Mouse (Mus musculus) CD8-positive naive resting alpha-beta T cell, adult 2 months (primary cell): Measurements from ENCODE around the gene Colq.

Source experiments
- DNase-seq, 2 experiments: peaks; one replicate each; pipeline ENCODE4 v3.0.0; 2022; ENCODE audit warnings: low read depth in 2 of 2, low spot score in 2 of 2

Colq gene

DNA sequence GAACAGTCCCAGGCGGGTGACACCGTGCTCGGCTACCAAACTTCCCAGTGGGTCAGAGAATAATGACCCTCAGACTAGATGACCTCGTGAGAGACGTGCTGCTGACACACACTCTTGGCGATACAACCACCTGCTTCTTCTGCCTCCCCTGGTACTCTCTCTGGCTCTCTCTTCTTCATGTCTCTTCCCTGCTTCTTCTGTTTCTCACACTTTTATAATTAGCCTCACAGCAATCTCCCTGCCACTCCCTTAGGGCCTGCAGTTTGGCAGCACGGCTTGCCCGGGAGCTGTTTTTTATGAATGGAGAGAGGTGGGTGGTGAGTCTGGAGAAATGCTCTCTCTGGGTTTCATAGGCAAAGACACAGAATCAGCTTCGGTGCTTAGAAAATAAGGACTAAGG lies 15.3 kb downstream of the Colq start:
- no peak for DNase-seq

DNA sequence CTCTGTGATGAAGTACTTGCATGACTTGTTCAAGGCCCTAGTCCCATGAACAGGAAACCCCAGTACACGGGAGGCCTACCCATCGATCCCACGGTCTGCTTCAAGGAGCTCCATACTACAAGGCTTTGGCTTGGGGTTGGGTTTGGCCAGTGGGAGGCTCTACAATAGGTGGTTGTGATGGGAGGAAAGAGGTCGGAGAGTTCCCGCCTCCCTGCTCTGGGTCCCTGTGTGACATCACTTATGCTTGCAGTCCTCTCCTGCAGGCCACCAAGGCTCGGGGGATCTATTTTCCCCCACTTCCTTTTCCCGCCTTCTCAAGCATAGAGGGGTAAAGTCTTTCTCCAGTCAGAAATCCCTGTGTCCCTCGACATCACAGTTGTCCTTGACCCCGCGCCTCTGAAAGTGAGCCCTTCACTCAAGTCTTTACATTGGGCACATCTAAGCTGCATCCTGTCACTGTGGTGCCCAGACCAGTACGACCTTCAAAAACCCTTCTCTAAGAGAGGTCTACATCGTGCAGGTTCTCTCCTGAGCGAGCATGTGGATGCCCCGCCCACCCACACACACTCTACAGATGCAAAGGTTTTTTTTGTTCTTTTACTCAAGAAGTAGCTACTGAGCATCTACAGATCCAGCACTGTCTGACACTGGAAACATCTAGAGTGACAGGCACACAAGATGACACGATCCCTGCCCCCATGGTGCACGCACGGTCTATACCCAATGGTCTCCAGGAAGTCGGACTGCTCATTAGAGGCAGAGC lies 16.1 kb downstream of the Colq start:
- DNase-seq = no peak

DNA sequence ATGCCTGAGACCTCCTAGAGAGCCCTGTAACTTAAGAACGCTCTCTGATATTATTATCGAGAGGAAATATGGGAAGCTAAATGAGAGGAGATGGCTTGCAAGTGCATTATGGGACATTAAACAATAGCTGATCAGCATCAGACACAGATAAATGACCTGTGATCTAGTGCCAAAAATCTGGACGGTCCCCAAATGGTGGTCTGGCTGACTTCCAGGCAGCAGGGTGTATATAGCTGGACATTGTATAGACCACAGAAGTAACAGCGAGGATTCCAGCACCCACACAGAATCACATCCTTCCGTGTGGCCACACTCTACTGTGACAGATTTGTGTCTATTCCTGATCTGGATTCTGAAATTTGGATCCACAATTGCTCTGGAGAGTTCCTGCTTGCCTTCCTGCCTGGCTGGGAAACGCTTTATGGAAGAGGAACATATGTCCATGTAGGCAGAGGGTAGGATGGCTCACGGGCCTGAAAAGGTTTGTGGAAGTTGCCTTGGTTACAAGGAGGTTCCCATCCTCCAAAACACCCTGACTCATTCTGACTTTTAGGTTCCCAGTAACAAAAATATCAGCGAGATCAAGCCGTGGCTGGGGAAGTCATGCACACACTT lies 18.5 kb downstream of the Colq start:
- no peak for DNase-seq

DNA sequence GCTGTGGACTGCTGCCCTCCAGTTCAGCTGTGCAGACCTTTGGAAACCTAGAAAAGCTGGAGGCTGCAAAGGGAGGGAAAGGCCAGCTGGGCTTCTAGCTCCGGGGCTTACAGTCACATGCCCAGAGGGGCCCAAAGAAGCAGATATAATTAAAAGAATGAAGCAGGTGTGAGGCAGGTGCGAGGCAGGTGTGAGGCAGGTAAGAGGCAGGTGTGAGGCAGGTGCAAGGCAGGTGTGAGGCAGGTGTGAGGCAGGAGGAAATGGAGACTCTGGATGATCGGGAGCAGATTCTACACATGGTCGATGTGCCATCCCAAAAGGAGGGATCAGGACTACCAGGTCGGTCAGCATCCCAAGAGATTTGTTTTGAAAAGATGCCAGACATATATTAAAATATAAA lies 19.7 kb downstream of the Colq start:
- DNase-seq = no peak

DNA sequence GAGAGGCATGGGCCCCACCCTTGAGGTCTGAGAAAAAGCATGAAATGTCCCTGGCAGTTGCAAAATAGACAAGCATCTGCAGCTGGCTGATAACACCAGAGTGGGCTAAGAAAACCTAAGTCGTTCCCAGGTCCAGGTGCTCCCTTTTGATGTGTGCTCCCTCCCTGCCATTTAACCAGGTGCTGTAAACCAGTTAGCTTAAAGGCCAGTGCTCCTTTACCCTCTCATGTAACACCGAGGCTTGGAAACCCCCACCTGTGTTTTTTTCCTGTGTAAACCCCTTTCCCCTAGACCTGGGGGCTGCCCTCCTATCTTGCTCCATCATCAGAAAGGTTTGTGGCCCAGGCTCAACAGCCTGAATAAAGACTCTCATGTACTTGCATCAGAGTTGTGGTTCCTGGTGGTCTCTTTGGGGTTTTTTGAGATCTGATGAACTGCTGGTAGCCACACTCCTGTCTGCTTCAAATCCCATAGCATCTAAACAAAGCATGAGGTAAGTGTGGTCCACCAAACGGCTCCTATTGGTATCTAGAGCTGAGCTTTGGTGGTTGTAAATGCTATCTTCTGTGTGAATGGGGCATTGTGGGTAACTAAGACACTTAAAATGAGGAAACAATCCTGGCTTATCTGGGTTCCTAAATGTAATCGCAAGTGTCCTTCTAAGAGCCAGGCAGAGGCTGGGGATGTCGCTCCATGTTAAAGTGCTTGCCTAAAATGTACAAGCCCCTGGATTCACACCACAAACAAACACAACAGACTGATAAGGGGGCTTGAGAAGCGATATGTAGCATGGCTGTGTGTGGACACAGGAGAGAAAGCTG lies 20.8 kb downstream of the Colq start:
- peak in 1 of 2 experiments; percentile 14 for DNase-seq

DNA sequence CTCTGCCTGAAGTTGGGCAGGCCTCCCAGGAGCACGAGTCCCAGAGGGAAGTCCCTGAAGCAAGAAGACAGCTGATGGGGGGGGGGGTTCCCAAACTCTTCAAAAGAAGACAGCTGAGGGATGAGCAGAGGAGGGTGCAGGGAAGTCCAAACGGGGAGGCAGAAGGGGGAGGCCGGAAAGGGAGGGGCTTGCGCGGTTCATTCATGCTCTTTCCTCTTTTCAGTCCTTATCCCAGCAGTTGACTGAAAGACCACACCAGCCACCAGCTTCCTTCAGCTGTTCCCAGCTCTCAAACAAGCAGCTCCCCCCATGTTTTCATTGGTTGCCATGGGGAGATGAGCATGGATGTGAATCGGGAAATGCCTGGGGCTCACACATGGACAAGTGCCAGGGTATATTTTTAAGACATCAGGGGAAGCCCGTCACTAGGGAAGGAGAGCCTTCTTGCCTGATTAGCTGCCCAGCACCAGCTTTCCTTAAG lies 22.0 kb downstream of the Colq start:
- no peak for DNase-seq

DNA sequence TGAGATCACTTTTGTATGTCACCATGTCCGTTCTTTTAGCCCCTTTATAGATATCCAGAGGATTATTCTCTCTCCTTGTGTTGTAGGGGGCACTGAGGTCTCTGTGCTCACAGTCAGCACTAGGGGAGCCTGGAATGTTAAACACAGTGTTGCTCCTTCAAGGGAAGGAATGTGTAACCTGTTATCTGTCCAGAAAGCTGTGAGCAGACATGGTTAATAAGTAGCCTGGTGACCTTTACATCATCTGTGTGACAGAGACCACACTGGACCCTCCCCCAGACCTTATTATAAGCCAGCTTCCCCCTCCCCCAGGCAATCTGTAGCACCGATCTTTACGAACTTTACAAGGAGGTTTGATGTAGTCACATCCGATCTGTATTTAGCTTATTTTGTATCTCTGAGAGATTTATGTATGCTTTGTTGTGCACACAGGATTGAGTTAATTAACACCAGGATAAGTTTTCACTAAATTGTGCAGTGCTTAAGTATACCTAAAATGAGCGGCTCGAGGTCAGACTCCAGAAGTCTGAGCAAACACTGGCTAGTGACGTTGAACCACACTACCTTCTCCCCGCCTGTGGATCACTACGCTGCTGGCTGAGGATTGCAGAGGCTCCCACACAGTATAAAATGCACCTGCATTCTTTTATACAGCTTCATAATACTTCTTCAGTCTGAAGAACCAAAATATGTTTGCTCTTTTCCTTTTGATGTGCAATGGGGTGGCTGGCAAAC lies 25.5 kb downstream of the Colq start:
- no peak for DNase-seq

DNA sequence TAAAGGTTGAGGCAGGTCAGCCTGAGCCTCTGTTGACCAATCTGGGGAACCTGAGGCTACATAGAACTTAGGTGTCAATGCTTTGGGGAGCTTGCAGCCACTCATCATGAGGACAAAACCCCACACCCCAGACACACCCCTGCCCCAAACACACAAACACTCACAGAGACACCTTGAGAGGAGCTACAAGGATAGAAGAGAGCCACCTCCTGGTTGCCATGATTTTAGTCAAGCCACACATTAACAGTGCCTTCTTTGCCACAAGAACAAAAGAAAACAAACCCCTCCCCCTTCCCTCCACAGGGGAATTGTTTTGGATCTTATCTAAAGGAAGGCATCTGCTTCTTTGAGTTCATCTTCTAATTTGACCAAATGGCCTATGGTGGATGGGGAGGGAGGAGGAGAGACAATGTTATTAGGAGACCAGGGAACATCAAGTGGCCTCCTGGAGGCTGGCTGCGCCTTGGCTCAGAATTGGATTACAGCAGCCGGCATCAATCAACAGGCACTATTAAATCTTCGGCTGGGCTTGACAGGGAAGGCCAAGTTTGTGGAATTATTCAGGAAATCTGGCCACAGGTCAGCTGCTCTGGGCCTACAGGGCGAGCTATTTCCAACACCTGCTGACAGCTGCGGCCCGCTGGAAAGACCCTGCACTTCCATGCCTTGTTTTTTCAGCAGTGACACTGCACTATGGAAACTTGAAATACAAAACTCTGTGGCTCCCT lies 26.5 kb downstream of the Colq start:
- no peak for DNase-seq

DNA sequence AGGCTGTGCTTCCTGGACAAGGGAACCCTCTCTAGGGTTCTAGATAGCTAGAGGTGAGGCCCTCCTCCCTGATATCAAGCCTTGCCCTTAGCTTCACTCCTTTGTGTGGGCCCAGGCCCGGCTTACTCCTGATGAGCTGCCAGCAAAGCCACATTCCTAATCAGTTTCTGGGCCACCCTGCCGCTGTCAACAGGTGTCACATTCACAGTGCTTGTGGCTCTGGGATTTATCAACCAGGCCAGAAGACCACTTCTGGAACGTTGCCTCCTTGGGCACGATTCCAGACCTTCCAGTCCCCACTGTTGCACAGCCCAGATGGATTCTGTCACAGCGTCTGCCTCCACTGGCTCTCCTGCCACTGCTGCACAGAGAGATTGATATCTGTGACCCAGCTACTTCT lies 30.3 kb downstream of the Colq start:
- no peak for DNase-seq

DNA sequence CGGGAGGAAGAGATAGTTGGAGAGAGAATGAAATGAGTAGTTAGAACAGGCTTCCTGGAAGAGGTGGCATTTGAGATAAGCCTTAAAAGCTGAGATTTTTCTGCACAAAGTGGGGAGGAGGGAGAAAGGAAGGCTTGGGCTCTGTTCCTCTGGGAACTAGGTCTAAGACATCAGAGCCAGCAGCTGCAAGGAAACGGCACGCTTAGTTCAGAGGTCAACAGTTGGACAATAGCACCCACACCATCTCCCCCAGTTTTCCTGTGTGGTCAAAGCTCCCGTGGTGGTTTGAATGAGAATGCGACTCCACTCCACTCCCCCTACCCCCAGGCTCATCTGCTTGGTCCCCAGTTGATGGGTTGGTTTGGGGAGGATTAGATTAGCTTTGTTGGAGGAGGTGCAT lies 31.9 kb downstream of the Colq start:
- DNase-seq = no peak

DNA sequence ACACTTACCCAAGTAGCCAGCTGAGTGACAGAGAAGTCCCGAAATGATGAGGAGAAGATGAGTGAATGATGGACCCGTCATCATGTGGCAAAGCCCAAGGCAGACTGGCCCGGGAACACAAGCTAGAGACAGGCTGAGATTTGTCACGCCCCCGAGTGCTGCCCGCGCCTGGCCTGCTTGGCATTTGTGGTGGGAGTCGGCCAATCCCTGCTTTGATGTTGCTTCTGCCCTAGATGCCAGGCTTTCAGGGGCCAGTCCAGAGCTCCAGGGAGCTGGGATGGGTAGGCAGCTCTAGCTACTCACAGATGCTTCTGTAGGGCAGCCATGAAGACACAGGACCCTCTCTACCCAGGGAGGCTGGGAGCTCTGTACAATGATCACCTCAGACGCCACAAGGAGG lies 33.4 kb downstream of the Colq start:
- no peak for DNase-seq

DNA sequence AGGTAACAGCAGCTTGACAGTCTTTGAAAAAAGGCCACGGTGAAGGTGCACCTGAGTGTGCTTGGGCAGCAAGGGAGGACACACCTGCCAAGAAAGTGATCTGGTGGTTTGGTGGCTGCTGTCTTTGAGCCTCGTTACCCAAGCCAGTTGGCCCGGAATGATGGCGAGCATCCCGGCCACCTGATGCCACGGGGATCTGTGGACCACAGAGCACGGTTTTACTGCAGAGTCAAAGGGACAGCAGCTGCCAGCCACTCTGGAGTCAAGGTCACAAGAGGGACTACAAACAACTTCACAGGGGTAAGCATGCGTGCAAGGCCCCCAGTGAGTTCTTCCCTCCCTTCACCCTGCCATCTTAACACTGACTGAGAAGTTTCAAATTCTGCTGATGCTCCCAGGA lies 33.9 kb downstream of the Colq start:
- DNase-seq = no peak

DNA sequence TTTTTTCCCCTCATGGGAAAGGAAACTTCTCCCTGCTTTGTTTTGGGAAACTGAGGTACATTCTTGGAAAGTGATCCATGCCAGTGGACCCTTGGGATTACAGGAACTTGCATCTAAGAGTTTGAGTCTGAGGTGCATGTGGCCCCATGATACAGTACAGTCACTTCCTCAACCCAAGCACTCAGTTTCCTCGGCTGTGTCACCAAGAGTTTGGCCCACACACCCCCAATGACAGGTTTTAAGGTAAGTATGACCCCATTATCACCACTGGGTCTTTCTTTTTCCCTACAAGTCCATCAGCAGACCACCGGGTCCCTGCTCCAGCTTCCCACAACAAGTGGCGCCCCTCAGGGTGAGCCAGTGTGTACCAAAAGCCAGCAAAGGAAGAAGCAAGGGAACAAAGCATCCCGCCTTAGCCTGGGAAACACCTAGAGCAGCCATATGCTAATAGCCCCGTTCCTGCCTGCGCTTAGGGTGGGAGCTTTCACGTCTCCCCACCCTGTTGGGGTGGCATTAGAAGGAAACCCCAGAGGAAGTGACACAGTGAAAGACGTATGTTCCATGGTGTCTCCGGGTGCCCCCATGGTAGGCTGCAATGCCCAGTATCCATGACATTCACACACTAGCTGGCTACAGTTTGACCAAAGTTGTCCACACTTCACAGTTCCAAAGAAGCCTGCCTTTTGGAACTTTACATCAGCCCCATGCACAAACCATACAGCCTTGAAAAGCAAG lies 34.5 kb downstream of the Colq start:
- DNase-seq = no peak

DNA sequence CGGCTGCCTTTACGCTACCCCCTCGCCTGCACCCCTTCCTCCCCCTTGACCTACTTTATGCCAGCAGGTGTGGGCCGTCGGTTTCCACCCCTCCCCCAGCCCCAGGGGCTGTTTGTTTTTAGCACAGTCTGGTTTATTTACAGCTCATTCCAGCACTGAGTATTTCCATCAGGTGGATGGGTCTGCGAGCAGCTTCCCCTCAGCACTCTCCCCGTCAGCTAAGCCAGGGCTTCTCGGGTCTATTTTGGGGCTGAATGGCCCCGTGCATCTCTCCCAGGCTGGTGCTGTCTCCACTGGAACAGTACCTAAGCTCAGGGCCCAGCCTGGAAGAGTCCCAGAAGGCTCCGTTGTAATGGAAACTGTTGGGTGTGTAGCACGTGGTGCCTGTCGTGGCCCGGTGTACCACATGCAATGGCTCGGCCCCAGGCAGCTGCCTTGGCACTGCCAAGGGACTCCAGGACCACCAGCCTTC lies 35.1 kb downstream of the Colq start:
- DNase-seq = no peak

DNA sequence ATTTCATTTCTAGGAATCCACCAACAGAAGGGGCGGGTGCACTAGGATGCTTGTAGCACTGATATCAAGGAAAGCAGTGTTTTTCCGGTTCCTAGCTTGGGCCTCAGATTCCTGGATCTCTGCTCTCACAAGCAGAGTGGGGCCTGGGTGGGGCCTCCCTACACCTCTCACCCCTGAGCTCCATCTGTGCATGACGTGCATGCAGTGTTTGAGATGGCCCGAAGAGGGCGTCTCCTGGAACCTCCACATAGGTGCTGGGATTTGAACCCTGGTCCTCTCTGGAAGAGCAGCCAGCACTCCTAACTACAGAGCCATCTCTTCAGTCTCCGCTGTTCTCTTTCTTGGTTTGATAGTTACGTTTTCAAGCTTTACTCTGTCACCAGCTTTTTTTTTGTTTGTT lies 36.1 kb downstream of the Colq start:
- DNase-seq = no peak

DNA sequence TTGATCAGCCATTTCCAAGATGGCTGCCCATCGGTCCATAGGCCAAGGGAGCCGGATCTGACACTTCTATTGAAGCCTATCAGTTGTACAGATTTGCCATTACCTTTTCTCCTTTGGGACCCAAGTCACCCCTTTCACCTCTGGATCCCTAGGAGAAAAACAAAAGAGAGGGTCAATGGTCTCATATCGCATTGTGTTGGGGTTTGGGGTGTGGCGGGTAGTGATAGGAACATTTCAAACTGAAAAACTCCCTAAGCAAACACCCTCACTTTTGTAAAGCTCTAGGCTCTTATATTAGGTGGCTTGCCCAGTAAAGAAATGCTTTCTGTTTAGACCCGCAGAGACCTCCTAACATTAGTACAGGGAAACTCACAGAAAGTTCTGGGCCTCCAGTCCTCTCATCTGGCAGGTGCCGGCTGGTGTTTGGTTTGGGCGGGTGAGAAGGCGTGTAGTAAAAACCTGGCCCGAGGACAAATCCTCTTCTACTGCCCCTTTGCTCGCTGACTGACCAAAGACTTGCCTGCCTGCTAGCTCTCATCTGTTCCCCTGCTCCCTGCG lies 47.2 kb downstream of the Colq start:
- no peak for DNase-seq

DNA sequence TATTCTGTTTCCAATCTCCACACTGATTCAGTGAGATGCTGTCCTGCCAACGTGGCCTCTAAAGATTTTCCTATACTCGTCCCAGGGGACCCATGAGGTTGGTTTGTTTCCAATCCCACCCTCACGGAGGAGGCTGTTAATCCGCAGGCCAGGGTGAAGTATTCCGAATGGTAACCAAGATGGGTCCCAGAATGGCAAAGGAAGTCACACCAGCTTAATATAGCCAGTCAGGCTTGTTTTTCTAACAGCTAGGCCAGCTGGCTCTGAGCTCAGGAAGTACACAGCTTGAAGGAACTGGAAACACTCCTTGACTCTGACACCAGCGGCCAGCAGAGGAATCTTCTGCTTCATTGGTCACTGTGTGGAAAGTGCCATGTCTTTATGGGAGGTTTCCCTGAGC lies 53.8 kb downstream of the Colq start:
- no peak for DNase-seq

DNA sequence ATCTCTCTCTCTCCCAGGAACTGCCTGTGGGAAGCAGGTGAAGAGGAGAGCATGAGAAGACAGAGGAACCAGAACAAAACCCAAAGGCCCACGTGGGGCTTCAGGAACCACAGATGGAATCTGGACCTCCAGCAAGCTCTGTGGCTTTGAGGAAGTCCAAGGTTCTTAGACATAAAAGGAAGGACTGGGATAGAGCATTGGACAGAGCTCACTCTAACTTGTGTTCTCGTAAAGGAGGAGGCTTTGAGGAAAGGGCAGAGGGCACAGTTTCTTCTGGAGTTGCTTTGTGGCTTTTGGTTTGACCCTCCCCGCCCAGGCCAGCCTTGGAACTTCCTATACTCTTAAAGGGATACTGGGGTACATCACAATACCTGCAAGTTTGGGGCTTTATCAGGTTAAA lies 58.5 kb downstream of the Colq start:
- no peak for DNase-seq

DNA sequence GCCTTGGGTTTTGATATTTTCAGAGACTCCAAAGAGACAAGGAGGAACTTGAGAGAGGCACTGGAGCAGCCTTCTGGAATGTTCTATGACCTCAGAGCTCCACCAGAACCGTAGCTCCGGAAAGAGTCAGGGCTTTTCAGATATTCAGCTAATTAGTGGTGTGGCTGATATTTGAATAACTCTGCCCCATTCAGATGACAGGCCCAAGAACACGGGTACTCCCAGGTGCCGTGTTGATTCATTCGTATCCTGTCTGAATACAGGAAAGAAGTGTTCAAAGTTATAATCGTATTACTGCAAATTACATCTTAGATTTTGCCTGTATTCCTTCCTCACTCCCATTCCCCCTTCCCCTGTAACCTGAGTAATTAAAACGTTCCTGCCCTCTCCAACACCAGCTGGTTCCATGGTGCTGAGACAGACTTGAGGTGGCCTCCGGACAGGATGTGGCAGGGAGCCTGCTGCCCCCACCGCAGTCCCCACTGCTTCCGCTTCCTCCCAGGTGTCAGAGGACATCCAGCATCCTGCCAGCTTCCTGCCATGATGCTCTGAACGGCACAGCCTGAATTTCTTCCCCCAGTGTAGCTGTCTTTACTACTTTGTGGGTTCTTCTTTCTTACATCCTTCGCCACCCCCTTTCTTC lies 59.5 kb downstream of the Colq start:
- peak; percentile 50 to 64 for DNase-seq
